Mouse (Mus musculus) liver, embryonic 16.5 days (tissue): Measurements from ENCODE around the gene Gm49392. TPM values are rescaled to one million over a fixed set of nuclear protein-coding genes. Genes with fewer than 3 reads are reported as not detected.
"Not testable (repeated sequence)": the region's sequence is repeated elsewhere in the genome, so short reads cannot be mapped to it uniquely, and the experiment has no call there.

Experiments
- ATAC-seq: fragments of 200-750 bp; cut with Nextera tagmentation; 2 replicates; pipeline ENCODE4 v1.8.0; 2017; ENCODE audit warnings: low read depth, mild to moderate bottlenecking, moderate number of reproducible peaks, moderate library complexity
- H3K27ac ChIP-seq: fragments of 300-500 bp; sonication (generic); 2 replicates; pipeline ENCODE4 v1.5.1; 2014; ENCODE audit warnings: mild to moderate bottlenecking, low read length
- H3K27me3 ChIP-seq: fragments of 300-500 bp; sonication (generic); 2 replicates; pipeline ENCODE4 v1.6.1; 2014; ENCODE audit warnings: low read depth, low read length, mixed read lengths; ENCODE audit not compliant: control insufficient read depth, insufficient read depth
- H3K36me3 ChIP-seq: fragments of 300-500 bp; sonication (generic); 2 replicates; pipeline ENCODE4 v1.6.1; 2014; ENCODE audit warnings: mild to moderate bottlenecking; ENCODE audit not compliant: control insufficient read depth, insufficient read depth
- H3K4me1 ChIP-seq: fragments of 300-500 bp; sonication (generic); 2 replicates; pipeline ENCODE4 v1.6.1; 2014; ENCODE audit warnings: low read depth, low read length, mixed read lengths; ENCODE audit not compliant: control insufficient read depth
- H3K4me2 ChIP-seq: fragments of 300-500 bp; sonication (generic); 2 replicates; pipeline ENCODE4 v1.6.1; 2014; ENCODE audit warnings: low read depth, low read length, mixed read lengths
- H3K4me3 ChIP-seq: fragments of 300-500 bp; sonication (generic); 2 replicates; pipeline ENCODE4 v1.5.1; 2014; ENCODE audit warnings: low read depth, mild to moderate bottlenecking, low read length
- H3K9ac ChIP-seq: fragments of 300-500 bp; sonication (generic); 2 replicates; pipeline ENCODE4 v1.6.1; 2014; ENCODE audit warnings: low read depth, low read length
- H3K9me3 ChIP-seq: fragments of 300-500 bp; sonication (generic); replicated peaks from 2 replicates; pipeline ENCODE4 v1.6.1; 2016; ENCODE audit warnings: low read length; ENCODE audit not compliant: control insufficient read depth
- WGBS: fragments of 180-500 bp; shearing (Covaris S2); extraction: QIAGEN DNeasy Blood & Tissue Kit; methylation state at CpG from one replicate; pipeline ENCODE4 v1.1.7; 2014; ENCODE audit not compliant: insufficient replicate concordance; 5-methylcytosine and 5-hydroxymethylcytosine counted together
- polyA plus RNA-seq: library from polyadenylated mRNA; unstranded; fragments of >200 nt; fragmentation: Nextera tagmentation; extraction: Ambion mirVana; gene quantifications from 2 replicates; pipeline ENCODE4 v1.2.1, GENCODE M21; 2015

The Gm49392 gene
- 0.08 TPM in 1 of 2 replicates, not detected in the other for polyA plus RNA-seq

DNA sequence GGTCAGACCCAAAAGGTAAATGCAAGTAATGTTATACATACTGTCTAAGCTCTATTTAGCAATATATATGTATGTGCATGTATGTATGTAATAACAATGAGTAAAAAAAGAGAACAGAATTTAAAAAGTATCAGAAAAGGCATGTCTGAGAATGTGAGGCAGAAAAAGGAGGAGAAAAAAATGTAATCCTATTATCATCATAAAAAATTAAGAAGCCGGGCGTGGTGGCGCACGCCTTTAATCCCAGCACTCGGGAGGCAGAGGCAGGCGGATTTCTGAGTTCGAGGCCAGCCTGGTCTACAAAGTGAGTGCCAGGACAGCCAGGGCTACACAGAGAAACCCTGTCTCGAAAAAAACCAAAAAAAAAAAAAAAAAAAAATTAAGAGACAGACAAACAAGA lies at the start of gene Gm49392:
Gene Gm49392 (minus strand): TSS at position 101 of the 400 bp plus-strand sequence.
- not testable (repeated sequence) for H3K27ac ChIP-seq, H3K27me3 ChIP-seq, H3K4me3 ChIP-seq, H3K9me3 ChIP-seq, H3K4me2 ChIP-seq, H3K9ac ChIP-seq, H3K4me1 ChIP-seq, ATAC-seq, H3K36me3 ChIP-seq
- WGBS = 91% methylated on average over 6 of the region's 8 CpGs

DNA sequence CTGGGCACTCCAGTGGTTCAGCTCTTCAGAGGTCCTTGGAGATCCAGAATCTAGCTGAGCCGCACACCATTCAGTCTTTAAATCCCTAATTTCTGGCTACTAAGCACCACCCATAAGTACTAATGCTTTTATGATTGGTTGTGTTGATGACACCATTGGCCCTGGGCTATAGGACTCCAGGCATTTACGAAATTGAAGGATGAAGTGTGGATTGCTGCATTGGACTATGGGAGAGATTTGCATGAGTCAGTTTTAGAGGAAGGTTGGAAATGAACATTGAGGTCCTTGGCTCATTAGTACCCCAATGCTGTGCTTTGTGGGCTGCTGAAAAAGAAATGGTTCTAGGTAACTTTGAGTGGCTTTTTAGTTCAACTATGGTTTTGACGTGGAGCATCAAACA lies 45.2 kb upstream of the Gm49392 start, which contains the start of gene Tpbpa:
Gene Tpbpa (minus strand): TSS at position 101 of the 400 bp plus-strand sequence.
- H3K9ac ChIP-seq, H3K27me3 ChIP-seq, H3K4me3 ChIP-seq, H3K36me3 ChIP-seq, ATAC-seq, H3K4me2 ChIP-seq, H3K4me1 ChIP-seq, H3K9me3 ChIP-seq, H3K27ac ChIP-seq: not testable (repeated sequence)
- WGBS = 50% methylated on average over 3 of the region's 3 CpGs

DNA sequence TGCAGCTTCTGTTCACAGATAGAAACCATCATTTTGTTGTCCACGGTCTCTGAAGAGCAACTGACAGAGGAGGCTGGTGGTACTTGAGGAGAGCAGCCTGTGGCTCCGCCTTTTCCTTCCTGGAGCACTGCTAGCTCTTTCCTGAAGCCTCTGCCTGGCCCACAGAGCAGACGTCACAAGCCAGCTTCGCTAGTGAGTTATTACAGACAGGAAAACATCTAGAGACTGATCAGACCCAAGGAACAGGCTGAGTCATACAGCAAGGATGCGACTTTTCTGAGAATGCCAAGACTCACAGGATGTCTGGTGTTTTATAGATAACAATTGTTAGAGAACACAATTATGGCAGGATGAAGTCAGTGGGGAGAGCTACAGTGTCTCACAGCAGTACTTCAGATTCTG lies 39.8 kb upstream of the Gm49392 start, which contains the start of the genes Gm49391 and Ctla2a:
Gene Gm49391 (minus strand): TSS at position 72 of the 402 bp plus-strand sequence.
Gene Ctla2a (minus strand): TSS at position 126 of the 402 bp plus-strand sequence.
- H3K27ac ChIP-seq = no peak within 1 kb of the TSS
- no peaks in the 10 kb centered on the region for H3K36me3 ChIP-seq
- H3K9ac ChIP-seq = no peak within 1 kb of the TSS
- peak; percentile 82 for ATAC-seq
- H3K27me3 ChIP-seq = no peaks in the 10 kb centered on the region
- H3K9me3 ChIP-seq = no peaks in the 10 kb centered on the region
- no peak within 1 kb of the TSS for H3K4me3 ChIP-seq
- WGBS = 11% methylated on average over 5 of the region's 5 CpGs
- H3K4me1 ChIP-seq = no peaks in the 10 kb centered on the region
- H3K4me2 ChIP-seq = no peak within 1 kb of the TSS

DNA sequence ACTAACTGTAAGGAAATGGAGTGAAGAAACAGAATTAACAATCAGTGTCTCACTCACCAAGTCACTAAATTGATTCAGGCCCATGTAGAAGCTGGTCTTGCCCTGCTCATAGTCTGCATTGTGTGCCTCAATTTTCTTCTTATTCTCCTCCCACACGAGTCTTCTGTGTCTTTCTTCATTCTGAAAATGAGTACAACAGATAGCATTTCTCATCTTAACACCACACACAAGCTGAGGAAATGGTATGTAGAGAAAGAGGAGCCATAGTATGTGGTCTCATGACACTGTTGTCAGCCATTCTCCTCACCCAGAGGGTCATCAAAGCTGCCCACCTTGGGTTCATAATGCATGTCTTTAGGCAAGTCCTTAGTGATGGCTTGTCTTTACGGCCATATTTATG lies 38.8 kb upstream of the Gm49392 start, which contains the start of gene Gm49393:
Gene Gm49393 (minus strand): TSS at position 101 of the 400 bp plus-strand sequence.
- H3K27me3 ChIP-seq, H3K9me3 ChIP-seq, H3K36me3 ChIP-seq, H3K4me1 ChIP-seq, H3K9ac ChIP-seq, H3K4me2 ChIP-seq, ATAC-seq, H3K4me3 ChIP-seq, H3K27ac ChIP-seq: not testable (repeated sequence)
- WGBS = 51% methylated on average over 2 of the region's 2 CpGs

DNA sequence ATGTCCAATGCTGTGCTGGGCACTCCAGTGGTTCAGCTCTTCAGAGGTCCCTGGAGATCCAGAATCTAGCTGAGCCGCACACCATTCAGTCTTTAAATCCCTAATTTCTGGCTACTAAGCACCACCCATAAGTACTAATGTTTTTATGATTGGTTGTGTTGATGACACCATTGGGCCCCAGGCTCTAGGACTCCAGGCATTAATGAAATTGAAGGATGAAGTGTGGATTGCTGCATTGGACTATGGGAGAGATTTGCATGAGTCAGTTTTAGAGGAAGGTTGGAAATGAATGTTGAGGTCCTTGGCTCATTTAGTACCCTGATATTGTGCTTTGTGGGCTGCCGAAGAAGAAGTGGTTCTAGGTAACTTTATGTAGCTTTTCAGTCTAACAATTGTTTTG lies 8.1 kb upstream of the Gm49392 start, which contains the start of gene Tpbpb:
Gene Tpbpb (minus strand): TSS at position 101 of the 400 bp plus-strand sequence.
- H3K9me3 ChIP-seq, H3K27me3 ChIP-seq, H3K4me2 ChIP-seq, H3K4me1 ChIP-seq, H3K4me3 ChIP-seq, ATAC-seq, H3K36me3 ChIP-seq, H3K27ac ChIP-seq, H3K9ac ChIP-seq: not testable (repeated sequence)
- 65% methylated on average over 2 of the region's 2 CpGs for WGBS

DNA sequence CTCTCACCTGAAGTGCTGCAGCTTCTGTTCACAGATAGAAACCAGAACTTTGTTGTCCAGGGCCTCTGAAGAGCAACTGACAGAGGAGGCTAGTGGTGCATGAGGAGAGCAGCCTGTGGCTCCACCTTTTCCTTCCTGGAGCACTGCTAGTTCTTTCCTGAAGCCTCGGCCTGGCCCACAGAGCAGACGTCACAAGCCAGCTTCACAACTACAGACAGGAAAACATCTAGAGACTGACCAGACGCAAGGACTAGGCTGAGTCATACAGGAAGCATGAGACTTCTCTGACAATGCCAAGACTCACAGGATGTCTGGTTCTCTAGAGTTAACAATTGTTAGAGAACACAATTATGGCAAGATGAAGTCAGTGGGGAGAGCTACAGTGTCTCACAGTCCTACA lies 634 bp upstream of the Gm49392 start, which contains the start of gene Ctla2b:
Gene Ctla2b (minus strand): TSS at position 120 of the 400 bp plus-strand sequence.
- no peak within 1 kb of the TSS for H3K27ac ChIP-seq

DNA sequence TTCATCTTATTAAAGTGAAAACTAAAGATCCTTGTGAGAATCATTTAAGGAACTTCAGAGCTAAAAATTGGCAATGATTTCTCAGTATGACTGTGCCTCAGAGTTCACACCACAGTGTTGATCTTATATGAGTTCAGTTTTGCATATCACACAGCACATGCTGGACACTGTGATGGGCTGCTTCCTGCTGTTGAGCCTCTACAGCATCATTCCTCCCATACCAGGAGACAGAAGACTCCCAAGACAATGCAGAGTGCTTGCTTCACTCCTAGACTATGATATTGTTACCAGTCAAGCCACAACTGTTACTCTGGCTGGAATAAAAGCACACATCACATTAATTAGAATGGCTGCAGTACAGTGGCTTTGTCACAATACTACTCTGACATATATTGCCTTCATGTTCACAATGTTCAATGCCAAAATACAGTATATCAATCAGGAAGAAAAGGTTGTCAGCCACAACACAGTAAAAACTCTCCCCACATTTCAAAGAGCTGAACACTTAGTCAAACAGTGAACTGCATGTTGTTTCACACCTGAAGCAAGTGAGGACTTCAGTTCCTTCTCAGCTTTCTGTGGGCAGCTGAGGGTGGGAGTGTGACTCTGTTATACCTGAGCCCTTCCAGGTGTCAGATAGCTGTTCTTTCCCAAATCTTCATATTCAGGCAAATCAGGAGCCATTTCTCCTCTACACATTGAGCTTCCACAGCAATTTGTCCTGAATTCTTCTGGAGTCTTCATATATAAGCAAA lies 1.1 kb downstream of the Gm49392 start:
- Histone ChIP-seq H3K27me3 (no peaks in the 10 kb centered on the region), H3K4me3 (no peak overlapping the region), H3K36me3 (no peaks in the 10 kb centered on the region), H3K4me2 (no peak overlapping the region), H3K9me3 (no peaks in the 10 kb centered on the region), H3K27ac (no peak overlapping the region), H3K4me1 (no peaks in the 10 kb centered on the region), H3K9ac (no peak overlapping the region)
- no peak for ATAC-seq

More for the DNA sequence above, 634 bp upstream of the Gm49392 start, which contains the start of gene Ctla2b:
- Histone ChIP-seq H3K4me2 (no peak within 1 kb of the TSS), H3K4me1 (no peaks in the 10 kb centered on the region), H3K9me3 (no peaks in the 10 kb centered on the region), H3K9ac (no peak within 1 kb of the TSS), H3K36me3 (no peaks in the 10 kb centered on the region), H3K4me3 (no peak within 1 kb of the TSS), H3K27me3 (no peaks in the 10 kb centered on the region)
- peak; percentile 85 for ATAC-seq
- WGBS = 23% methylated on average over 3 of the region's 3 CpGs

DNA sequence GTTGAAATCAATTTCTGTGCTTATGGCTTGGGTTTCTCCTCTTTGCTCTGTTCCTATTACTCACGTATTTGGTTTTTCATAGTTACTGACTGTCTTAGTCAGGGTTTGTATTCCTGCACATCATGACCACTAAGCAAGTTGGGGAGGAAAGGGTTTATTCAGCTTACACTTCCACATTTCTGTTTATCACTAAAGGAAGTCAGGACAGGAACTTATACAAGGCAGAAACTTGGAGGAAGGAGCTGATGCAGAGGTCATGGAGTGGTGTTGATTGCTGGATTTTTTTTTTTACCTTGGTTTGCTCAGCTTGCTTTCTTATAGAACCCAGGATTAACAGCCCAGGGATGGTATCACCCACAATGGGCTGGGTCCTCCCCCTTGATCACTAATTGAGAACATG lies 4.4 kb downstream of the Gm49392 start:
- Histone ChIP-seq H3K4me3 (no peak overlapping the region), H3K9ac (no peak overlapping the region), H3K36me3 (no peaks in the 10 kb centered on the region), H3K4me1 (no peaks in the 10 kb centered on the region), H3K27me3 (no peaks in the 10 kb centered on the region), H3K9me3 (no peaks in the 10 kb centered on the region), H3K27ac (no peak overlapping the region), H3K4me2 (no peak overlapping the region)
- peak; percentile 27; the same call in 1 of the 2 replicates for ATAC-seq
- WGBS = 36% methylated on average over 1 of the region's 1 CpGs

DNA sequence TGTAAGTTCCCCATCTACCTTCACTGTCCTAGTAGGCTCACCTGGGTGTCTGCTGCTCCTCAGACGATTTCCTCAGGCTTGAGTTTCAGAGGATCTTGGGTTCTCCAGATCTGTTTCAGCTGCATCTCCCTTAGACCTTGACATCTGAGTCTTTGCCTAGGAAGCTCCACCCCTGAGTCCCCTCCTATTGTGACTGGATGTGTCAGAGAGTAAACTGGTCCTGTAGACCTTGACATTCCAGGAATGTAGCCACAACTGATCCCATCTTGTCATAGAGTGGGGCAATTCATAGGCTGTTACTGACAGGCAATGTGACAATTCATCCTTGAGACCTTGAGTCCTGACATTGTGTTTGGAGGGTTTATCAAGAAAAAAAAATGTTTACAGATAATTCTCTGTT lies 32.4 kb downstream of the Gm49392 start, which contains the start of gene 4930486L24Rik:
Gene 4930486L24Rik (minus strand): TSS at position 195 of the 400 bp plus-strand sequence.
- no peaks in the 10 kb centered on the region for H3K4me1 ChIP-seq
- ATAC-seq = no peak
- no peak within 1 kb of the TSS for H3K4me2 ChIP-seq
- WGBS = 44% methylated on average over 1 of the region's 1 CpGs
- H3K4me3 ChIP-seq = no peak within 1 kb of the TSS
- no peaks in the 10 kb centered on the region for H3K36me3 ChIP-seq
- no peak within 1 kb of the TSS for H3K9ac ChIP-seq
- no peaks in the 10 kb centered on the region for H3K27me3 ChIP-seq
- no peak within 1 kb of the TSS for H3K27ac ChIP-seq
- H3K9me3 ChIP-seq = no peaks in the 10 kb centered on the region
